Mouse (Mus musculus) MEL (cell line): Measurements from ENCODE around the gene Kdm7a. TPM values are rescaled to one million over a fixed set of nuclear protein-coding genes. Genes with fewer than 3 reads are reported as not detected.

Experiments used
- DNase-seq: peaks from one replicate; pipeline ENCODE4 v3.0.0; 2011; ENCODE audit warnings: low read depth, low spot score
- H3K27ac ChIP-seq: 2 replicates; pipeline ENCODE4 v1.5.1; 2012; ENCODE audit warnings: low read depth, mild to moderate bottlenecking, control low read depth, low read length, moderate library complexity; ENCODE audit not compliant: control insufficient read depth
- H3K27me3 ChIP-seq, 2 experiments: fragments of 150-350 bp in 1 of 2; sonication (generic) in 1 of 2; 2 replicates each; pipeline ENCODE4 v1.6.1; 2012; ENCODE audit warnings: low read length in 2 of 2, mild to moderate bottlenecking in 2 of 2, improper control_type of control experiment in 1 of 2, moderate library complexity in 1 of 2; ENCODE audit not compliant: insufficient read depth in 2 of 2, control insufficient read depth in 1 of 2
- H3K36me3 ChIP-seq, 2 experiments: 2 replicates each; pipeline ENCODE4 v1.6.1; 2012 to 2014; ENCODE audit warnings: low read length in 2 of 2, improper control_type of control experiment in 1 of 2, inconsistent platforms in 1 of 2, mild to moderate bottlenecking in 1 of 2; ENCODE audit not compliant: insufficient read depth in 2 of 2, control insufficient read depth in 1 of 2
- H3K4me1 ChIP-seq, 2 experiments: fragments of 150-350 bp in 1 of 2; sonication (generic) in 1 of 2; 2 replicates each; pipeline ENCODE4 v1.6.1; 2012; ENCODE audit warnings: low read length in 2 of 2, improper control_type of control experiment in 1 of 2, mild to moderate bottlenecking in 1 of 2; ENCODE audit not compliant: insufficient read depth in 2 of 2, control insufficient read depth in 1 of 2
- H3K4me3 ChIP-seq, 2 experiments: fragments of 150-350 bp in 1 of 2; sonication (generic) in 1 of 2; 2 replicates each; pipeline ENCODE4 v1.5.1; 2012; ENCODE audit warnings: low read depth in 2 of 2, low read length in 2 of 2, mild to moderate bottlenecking in 2 of 2, moderate library complexity in 2 of 2, control low read depth in 1 of 2, improper control_type of control experiment in 1 of 2; ENCODE audit not compliant: control insufficient read depth in 1 of 2, insufficient read depth in 1 of 2
- H3K79me2 ChIP-seq: 2 replicates; pipeline ENCODE4 v1.6.1; 2012; ENCODE audit warnings: mild to moderate bottlenecking, low read length, moderate library complexity; ENCODE audit not compliant: control insufficient read depth, poor library complexity, insufficient read depth
- H3K9ac ChIP-seq: 2 replicates; pipeline ENCODE4 v1.6.1; 2012; ENCODE audit warnings: low read depth, mild to moderate bottlenecking, control low read depth, low read length, moderate library complexity; ENCODE audit not compliant: control insufficient read depth, poor library complexity, severe bottlenecking
- H3K9me3 ChIP-seq: fragments of 150-350 bp; sonication (generic); replicated peaks from 2 replicates; pipeline ENCODE4 v1.6.1; 2012; ENCODE audit warnings: mild to moderate bottlenecking, low read length, improper control_type of control experiment, moderate library complexity; ENCODE audit not compliant: insufficient read depth
- BHLHE40 ChIP-seq: IDR thresholded peaks from 2 replicates; pipeline ENCODE4 v1.6.1; 2012; ENCODE audit warnings: low read depth, mild to moderate bottlenecking, inconsistent platforms, low read length, improper control_type of control experiment, borderline replicate concordance
- CHD2 ChIP-seq: IDR thresholded peaks from 2 replicates; pipeline ENCODE4 v1.6.1; 2011; ENCODE audit warnings: low read length, improper control_type of control experiment
- ELF1 ChIP-seq: IDR thresholded peaks from 2 replicates; pipeline ENCODE4 v1.6.1; 2014; ENCODE audit warnings: low read depth, mild to moderate bottlenecking, inconsistent platforms, low read length, improper control_type of control experiment, moderate library complexity
- EP300 ChIP-seq, 2 experiments: IDR thresholded peaks; 2 replicates each; pipeline ENCODE4 v1.6.1; 2011; ENCODE audit warnings: improper control_type of control experiment in 2 of 2, low read length in 2 of 2, low read depth in 1 of 2, mild to moderate bottlenecking in 1 of 2
- ETS1 ChIP-seq: IDR thresholded peaks from 2 replicates; pipeline ENCODE4 v1.6.1; 2012; ENCODE audit warnings: low read depth, mild to moderate bottlenecking, inconsistent platforms, low read length, improper control_type of control experiment, moderate library complexity
- GABPA ChIP-seq: IDR thresholded peaks from 2 replicates; pipeline ENCODE4 v1.6.1; 2012; ENCODE audit warnings: low read depth, mild to moderate bottlenecking, inconsistent platforms, low read length, improper control_type of control experiment, moderate library complexity
- GATA1 ChIP-seq: IDR thresholded peaks from 2 replicates; pipeline ENCODE4 v1.6.1; 2011; ENCODE audit warnings: low read depth, low read length, improper control_type of control experiment
- HCFC1 ChIP-seq: IDR thresholded peaks from 2 replicates; pipeline ENCODE4 v1.6.1; 2012; ENCODE audit warnings: low read depth, mild to moderate bottlenecking, inconsistent platforms, low read length, improper control_type of control experiment, moderate library complexity
- JUND ChIP-seq: IDR thresholded peaks from 2 replicates; pipeline ENCODE4 v1.6.1; 2011; ENCODE audit warnings: low read depth, mild to moderate bottlenecking, improper control_type of control experiment, low read length
- KAT2A ChIP-seq: conservative IDR thresholded peaks from 2 replicates; pipeline ENCODE4 v1.6.1; 2012; ENCODE audit warnings: low read depth, low read length, improper control_type of control experiment, inconsistent platforms
- MAFK ChIP-seq: IDR thresholded peaks from 2 replicates; pipeline ENCODE4 v1.6.1; 2011; ENCODE audit warnings: low read depth, mild to moderate bottlenecking, low read length, improper control_type of control experiment, borderline replicate concordance
- MAX ChIP-seq: IDR thresholded peaks from 2 replicates; pipeline ENCODE4 v1.6.1; 2011; ENCODE audit warnings: low read length, improper control_type of control experiment
- NELFE ChIP-seq: IDR thresholded peaks from 2 replicates; pipeline ENCODE4 v1.6.1; 2011; ENCODE audit warnings: low read depth, low read length, improper control_type of control experiment
- NRF1 ChIP-seq: IDR thresholded peaks from 2 replicates; pipeline ENCODE4 v1.6.1; 2014; ENCODE audit warnings: low read depth, mild to moderate bottlenecking, inconsistent platforms, low read length, improper control_type of control experiment, moderate library complexity; ENCODE audit not compliant: poor library complexity, insufficient read depth, severe bottlenecking
- POLR2A ChIP-seq, 2 experiments: IDR thresholded peaks; 2 replicates each; pipeline ENCODE4 v1.6.1; 2011 to 2012; ENCODE audit warnings: low read length in 2 of 2, mild to moderate bottlenecking in 2 of 2, control low read depth in 1 of 2, improper control_type of control experiment in 1 of 2, low read depth in 1 of 2, moderate library complexity in 1 of 2; ENCODE audit not compliant: control insufficient read depth in 1 of 2, insufficient read depth in 1 of 2, poor library complexity in 1 of 2
- POLR2AphosphoS2 ChIP-seq: IDR thresholded peaks from 2 replicates; pipeline ENCODE4 v1.6.1; 2011; ENCODE audit warnings: low read length, improper control_type of control experiment
- RAD21 ChIP-seq: IDR thresholded peaks from 2 replicates; pipeline ENCODE4 v1.6.1; 2011; ENCODE audit warnings: mild to moderate bottlenecking, low read depth, low read length, improper control_type of control experiment
- RCOR1 ChIP-seq: IDR thresholded peaks from 2 replicates; pipeline ENCODE4 v1.6.1; 2012; ENCODE audit warnings: low read depth, mild to moderate bottlenecking, inconsistent platforms, low read length, improper control_type of control experiment
- SIN3A ChIP-seq: IDR thresholded peaks from 2 replicates; pipeline ENCODE4 v1.6.1; 2012; ENCODE audit warnings: low read length, improper control_type of control experiment, inconsistent platforms
- TCF12 ChIP-seq: IDR thresholded peaks from 2 replicates; pipeline ENCODE4 v1.6.1; 2014; ENCODE audit warnings: low read depth, mild to moderate bottlenecking, inconsistent platforms, low read length, improper control_type of control experiment, moderate library complexity
- UBTF ChIP-seq: IDR thresholded peaks from 2 replicates; pipeline ENCODE4 v1.6.1; 2012; ENCODE audit warnings: low read depth, mild to moderate bottlenecking, inconsistent platforms, low read length, improper control_type of control experiment, moderate library complexity, borderline replicate concordance; ENCODE audit not compliant: insufficient read depth
- USF1 ChIP-seq: IDR thresholded peaks from 2 replicates; pipeline ENCODE4 v1.6.1; 2014; ENCODE audit warnings: low read depth, mild to moderate bottlenecking, inconsistent platforms, low read length, improper control_type of control experiment, moderate library complexity
- USF2 ChIP-seq, 2 experiments: IDR thresholded peaks; 2 replicates each; pipeline ENCODE4 v1.6.1; 2011 to 2012; ENCODE audit warnings: improper control_type of control experiment in 2 of 2, low read length in 2 of 2, borderline replicate concordance in 1 of 2, inconsistent platforms in 1 of 2, low read depth in 1 of 2, mild to moderate bottlenecking in 1 of 2; ENCODE audit not compliant: insufficient read depth in 1 of 2
- ZC3H11A ChIP-seq: IDR thresholded peaks from 2 replicates; pipeline ENCODE4 v1.6.1; 2012; ENCODE audit warnings: low read depth, mild to moderate bottlenecking, inconsistent platforms, low read length, improper control_type of control experiment
- ZKSCAN1 ChIP-seq: IDR thresholded peaks from 2 replicates; pipeline ENCODE4 v1.6.1; 2012; ENCODE audit warnings: low read depth, mild to moderate bottlenecking, inconsistent platforms, low read length, improper control_type of control experiment, moderate library complexity
- ZMIZ1 ChIP-seq: IDR thresholded peaks from 2 replicates; pipeline ENCODE4 v1.6.1; 2012; ENCODE audit warnings: low read depth, mild to moderate bottlenecking, inconsistent platforms, low read length, improper control_type of control experiment, moderate library complexity
- ZNF384 ChIP-seq: IDR thresholded peaks from 2 replicates; pipeline ENCODE4 v1.6.1; 2012; ENCODE audit warnings: low read depth, mild to moderate bottlenecking, inconsistent platforms, low read length, improper control_type of control experiment
- polyA plus RNA-seq, 2 experiments: library from polyadenylated mRNA; stranded (reverse) in 1 of 2; unstranded in 1 of 2; fragments of >175 nt in 1 of 2; fragments of >200 nt in 1 of 2; gene quantifications; 2 replicates each; pipeline versions ENCODE4 v1.2.1 to v1.2.4; 2012; ENCODE audit warnings: low replicate concordance in 2 of 2, low read depth in 1 of 2; ENCODE audit not compliant: insufficient read length in 2 of 2, insufficient read depth in 1 of 2, missing spikeins in 1 of 2
- total RNA-seq: library from RNA; depleted of rRNA; stranded (reverse); fragments of 300-350 nt; gene quantifications from 2 replicates; pipeline ENCODE4 v1.2.3, GENCODE M21; 2012

Gene Kdm7a
- total and polyA plus RNA-seq, 3 experiments = 1.7 to 2.5 TPM; not detected in 1

DNA sequence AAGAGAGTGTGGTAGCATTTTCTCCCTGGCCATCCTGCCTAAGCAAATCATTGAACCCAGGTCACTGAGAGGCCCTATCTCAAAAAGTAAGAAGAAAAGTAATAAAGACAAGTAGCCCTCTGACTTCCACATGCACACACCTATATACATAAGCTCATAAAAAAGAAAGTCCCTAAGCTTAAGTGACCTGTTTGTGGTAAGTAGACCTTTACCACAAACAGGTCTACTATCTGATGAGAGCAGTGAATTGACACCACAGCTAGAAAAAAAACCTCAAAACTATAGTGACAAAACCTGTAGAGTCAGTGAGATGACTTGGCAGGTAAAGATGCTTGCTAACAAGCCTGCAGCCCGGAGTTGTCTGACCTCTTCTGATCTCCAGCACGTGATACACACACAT lies 11.4 kb upstream of the Kdm7a start:
- H3K79me2 ChIP-seq = no peaks in the 10 kb centered on the region
- no peaks in the 10 kb centered on the region; a peak in 1 of 4 replicates for H3K27me3 ChIP-seq
- H3K27ac ChIP-seq = no peak overlapping the region
- no peaks in the 10 kb centered on the region for H3K4me1 ChIP-seq
- no peak overlapping the region for H3K4me3 ChIP-seq
- DNase-seq = no peak
- no peak overlapping the region for H3K9ac ChIP-seq
- H3K36me3 ChIP-seq = no peaks in the 10 kb centered on the region
- H3K9me3 ChIP-seq = no peaks in the 10 kb centered on the region
- TF ChIP-seq ZKSCAN1 (no peak), KAT2A (no peak), USF2 (IDR thresholded peaks at IDR 0.05; ENCODE audit: borderline replicate concordance in 1 of 2, insufficient read depth in 1 of 2, low read depth in 1 of 2, low read length in 2 of 2) (no peak), NELFE (no peak), USF1 (no peak), MAX (no peak), MAFK (no peak), EP300 (IDR thresholded peaks at IDR 0.05; ENCODE audit: low read depth in 1 of 2, low read length in 2 of 2) (no peak), HCFC1 (no peak), ELF1 (no peak), POLR2A (IDR thresholded peaks at IDR 0.05; ENCODE audit: control insufficient read depth in 1 of 2, insufficient read depth in 1 of 2, low read depth in 1 of 2, low read length in 2 of 2, poor library complexity in 1 of 2) (no peak), UBTF (no peak), BHLHE40 (no peak), ETS1 (no peak), ZMIZ1 (no peak), GABPA (no peak), JUND (no peak), POLR2AphosphoS2 (no peak), SIN3A (no peak)

DNA sequence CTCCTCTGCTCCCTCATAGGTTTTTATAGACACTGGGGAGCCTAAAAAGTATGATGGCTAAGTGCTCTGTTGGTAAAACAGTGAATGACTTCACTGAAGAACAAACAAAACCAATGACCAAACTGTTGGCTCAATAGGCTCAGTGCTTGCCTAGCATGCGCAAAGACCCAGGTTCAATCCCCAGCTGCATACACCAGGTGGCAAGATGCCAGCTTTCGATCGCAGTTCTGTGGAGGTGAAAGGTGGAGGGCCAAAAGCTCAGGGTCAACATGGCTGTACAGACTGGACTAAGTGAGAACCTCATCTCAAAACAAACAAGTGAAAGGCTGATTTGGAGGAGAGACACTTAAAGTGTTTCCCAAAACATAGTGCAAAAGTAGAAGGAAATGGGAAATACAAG lies 10.5 kb upstream of the Kdm7a start:
- no peak overlapping the region for H3K27ac ChIP-seq
- H3K4me1 ChIP-seq = no peaks in the 10 kb centered on the region
- no peaks in the 10 kb centered on the region for H3K9me3 ChIP-seq
- H3K27me3 ChIP-seq = no peaks in the 10 kb centered on the region; a peak in 1 of 4 replicates
- no peak overlapping the region for H3K9ac ChIP-seq
- DNase-seq = no peak
- no peak for TF ChIP-seq GATA1
- no peak for TF ChIP-seq USF1
- no peak for TF ChIP-seq POLR2AphosphoS2
- TF ChIP-seq HCFC1 = no peak
- no peak for TF ChIP-seq TCF12
- TF ChIP-seq NRF1 = no peak
- TF ChIP-seq ZMIZ1 = no peak
- no peak for TF ChIP-seq GABPA
- TF ChIP-seq RCOR1 = no peak
- TF ChIP-seq ETS1 = no peak
- TF ChIP-seq MAFK = no peak
- no peak for TF ChIP-seq ZC3H11A
- no peak for TF ChIP-seq CHD2
- no peak for TF ChIP-seq EP300 (IDR thresholded peaks at IDR 0.05; ENCODE audit: low read depth in 1 of 2, low read length in 2 of 2)
- no peak for TF ChIP-seq RAD21
- TF ChIP-seq SIN3A = no peak
- TF ChIP-seq UBTF = no peak
- no peak for TF ChIP-seq ZNF384
- TF ChIP-seq, all 39 proteins: peak for 0
- Histone ChIP-seq H3K79me2 (no peaks in the 10 kb centered on the region), H3K4me3 (no peak overlapping the region), H3K36me3 (no peaks in the 10 kb centered on the region)
